ENCODE assay signal across 29 mouse cellular contexts in genomic region chr14:104477616-104478015, GRCm38 (mm10). TPM values are rescaled to one million over a fixed set of nuclear protein-coding genes. Genes with fewer than 3 reads are reported as not detected.
"Had no signal": no experiment of that assay in that cellular context is flagged by ENCODE, and none has a peak within 500 bp of the region (broad histone marks: within the 10 kb centered on the region; RNA-seq: fewer than 3 reads in every experiment).

No protein-coding gene starts in this region.

- H3K4me2 ChIP-seq: embryonic facial prominence, embryonic 12.5 days; embryonic facial prominence, embryonic 13.5 days; embryonic facial prominence, embryonic 15.5 days; forebrain, embryonic 12.5 days; forebrain, embryonic 13.5 days; forebrain, embryonic 15.5 days had no signal

- H3K9me3 ChIP-seq: embryonic facial prominence, embryonic 10.5 days; embryonic facial prominence, embryonic 12.5 days; embryonic facial prominence, embryonic 13.5 days; embryonic facial prominence, embryonic 15.5 days; forebrain, embryonic 10.5 days; forebrain, embryonic 12.5 days; forebrain, embryonic 13.5 days; forebrain, embryonic 15.5 days had no signal

- H3K27ac ChIP-seq: embryonic facial prominence, embryonic 10.5 days; embryonic facial prominence, embryonic 12.5 days; embryonic facial prominence, embryonic 13.5 days; embryonic facial prominence, embryonic 15.5 days; forebrain, embryonic 10.5 days; forebrain, embryonic 12.5 days; forebrain, embryonic 13.5 days; forebrain, embryonic 15.5 days; gastrocnemius, adult 2 months; heart, adult 2 months had no signal

- DNase-seq: cerebellum, adult 8-10 months; cerebellum, adult 9-10 months; cerebellum, adult 9-11 months; cerebellum, postnatal 10 days; cerebellum, postnatal 14 days; cerebellum, postnatal 25 days; cerebellum, postnatal 36 days; embryo, embryonic 11 days; forebrain, postnatal 0 days; gastrocnemius, adult 2 months; gastrocnemius, postnatal 10 days; gastrocnemius, postnatal 14 days; gastrocnemius, postnatal 25 days; gastrocnemius, postnatal 36 days; heart, adult 11 months; heart, adult 18-20 months; heart, adult 2 months had no signal

- H3K9ac ChIP-seq: embryonic facial prominence, embryonic 12.5 days; embryonic facial prominence, embryonic 13.5 days; embryonic facial prominence, embryonic 15.5 days; forebrain, embryonic 12.5 days; forebrain, embryonic 13.5 days; forebrain, embryonic 15.5 days; forebrain, postnatal 0 days had no signal

- H3K4me1 ChIP-seq: embryonic facial prominence, embryonic 12.5 days had no signal

- ATAC-seq: forebrain, embryonic 13.5 days; forebrain, embryonic 14.5 days; forebrain, embryonic 15.5 days; forebrain, embryonic 16.5 days; forebrain, postnatal 0 days had no signal

- H3K4me3 ChIP-seq: embryonic facial prominence, embryonic 10.5 days; embryonic facial prominence, embryonic 12.5 days; embryonic facial prominence, embryonic 13.5 days; embryonic facial prominence, embryonic 15.5 days; erythroblast, embryonic 14.5 days; forebrain, embryonic 10.5 days; forebrain, embryonic 12.5 days; forebrain, embryonic 13.5 days; forebrain, embryonic 15.5 days; gastrocnemius, adult 2 months; heart, adult 2 months had no signal

RNA-seq across cellular contexts. Expression of gene Pou4f1, which starts 9.8 kb away (rescaled TPM):
- total RNA-seq: common myeloid progenitor, adult 5-6 weeks had no signal
- polyA plus RNA-seq: erythroblast, embryonic 14.5 days had no signal
